Mouse (Mus musculus): Measurements from ENCODE around the gene Rap1gap.

Rap1gap gene

DNA sequence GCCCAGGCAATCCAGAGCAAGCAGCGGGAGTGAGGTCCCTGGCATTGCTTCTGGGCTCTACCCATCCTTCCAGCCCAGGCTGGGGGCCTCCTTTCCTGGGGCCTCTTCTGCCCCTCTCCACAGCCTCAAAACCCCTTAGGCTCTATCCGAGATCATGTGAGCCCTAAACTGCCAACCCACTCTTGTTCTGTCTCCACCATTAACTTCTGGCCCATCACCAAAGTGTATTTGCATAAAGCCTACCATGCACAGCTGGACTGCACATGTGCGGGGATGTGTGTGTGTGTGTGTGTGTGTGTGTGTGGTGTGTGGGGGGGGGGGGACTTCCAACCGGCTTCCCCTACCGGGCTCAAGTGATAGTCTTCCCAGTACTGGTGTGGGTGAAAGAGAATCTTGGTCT is 109.5 kb downstream of the Rap1gap start:
- no peak for DNase-seq (ENCODE audit: low spot score in 2 of 2)

DNA sequence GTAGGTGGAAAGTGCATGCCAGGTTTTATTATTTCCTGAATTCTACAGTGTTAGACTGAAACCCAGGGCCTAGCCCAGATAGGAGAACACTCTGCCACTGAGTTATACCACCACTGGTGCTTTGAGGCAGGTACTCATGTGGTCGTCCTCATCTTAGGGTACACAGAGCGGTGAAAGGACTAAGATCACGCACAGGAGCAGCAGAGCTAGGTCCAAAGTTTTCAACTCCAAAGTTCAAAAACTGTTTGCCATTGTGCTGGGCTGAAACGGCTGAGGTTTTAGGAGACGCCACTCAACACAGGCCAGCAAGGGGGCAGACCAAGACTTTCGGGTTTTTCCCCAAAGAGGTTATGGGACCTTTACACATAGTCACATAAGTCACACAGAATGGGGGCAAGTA is 110.0 kb downstream of the Rap1gap start:
- DNase-seq (ENCODE audit: low spot score in 2 of 2), result no peak

DNA sequence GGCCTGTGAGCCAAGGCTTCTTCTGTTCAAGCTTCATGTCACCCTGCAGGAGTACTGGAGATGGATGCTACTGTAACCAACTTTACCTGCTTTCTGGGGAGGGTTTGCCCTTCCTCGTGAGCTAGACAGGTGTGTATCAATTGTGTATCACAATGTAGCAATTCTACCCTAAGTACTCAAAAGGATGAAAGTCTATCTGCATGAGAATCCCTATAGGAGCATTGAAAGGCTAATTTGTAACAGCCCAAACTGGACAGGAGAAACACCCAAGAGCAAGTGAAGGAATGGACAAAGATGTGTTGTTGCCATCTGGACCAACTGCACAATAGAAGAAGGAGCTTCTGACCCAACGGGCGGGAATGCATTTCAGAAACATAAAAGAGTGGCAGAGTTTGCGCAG is 113.3 kb downstream of the Rap1gap start:
- DNase-seq (ENCODE audit: low spot score in 2 of 2), result no peak

DNA sequence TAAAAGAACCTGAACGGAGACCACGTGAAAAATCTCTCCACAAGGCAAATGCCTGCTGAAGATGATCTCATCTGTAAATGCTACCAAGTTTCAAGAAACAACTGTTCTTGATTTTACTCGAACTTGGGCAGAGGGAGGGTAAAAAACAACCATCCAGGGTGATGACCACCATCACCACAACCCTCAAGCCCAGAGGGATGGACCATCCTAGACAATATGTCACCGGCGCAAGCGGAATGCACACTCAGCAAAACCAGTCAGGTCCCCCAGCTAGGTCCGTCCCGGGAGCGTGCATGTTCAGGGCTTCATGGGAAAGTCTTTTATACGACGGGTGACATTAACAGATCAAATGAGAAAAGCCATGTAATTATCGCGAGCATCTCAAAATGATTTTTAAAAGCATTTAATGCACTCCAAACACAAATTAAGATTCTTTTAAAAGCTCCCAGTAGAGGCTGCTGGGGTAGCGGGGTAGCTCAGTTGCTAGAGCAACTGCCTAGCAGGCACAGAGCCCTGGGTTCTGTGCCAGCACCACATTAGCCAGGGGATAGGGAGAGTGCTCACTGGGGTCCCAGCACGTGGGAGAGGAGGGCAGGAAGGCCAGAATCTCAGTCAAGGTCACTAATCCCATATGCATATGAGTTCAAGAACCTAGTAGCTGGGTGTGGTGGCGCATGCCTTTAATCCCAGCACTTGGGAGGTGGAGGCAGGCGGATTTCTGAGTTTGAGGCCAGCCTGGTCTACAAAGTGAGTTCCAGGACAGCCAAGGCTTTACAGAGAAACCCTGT is 114.1 kb downstream of the Rap1gap start:
- no peak for DNase-seq (ENCODE audit: low spot score in 2 of 2)
